Mouse (Mus musculus): ENCODE measurements around the gene Sorcs1.

Sorcs1 gene

GRCm38 (mm10) chr19:50566306-50566705 lies 112.1 kb downstream of the Sorcs1 start:
- no peak for DNase-seq (ENCODE audit: extremely low spot score, low spot score)

GRCm38 (mm10) chr19:50558771-50559170 lies 119.7 kb downstream of the Sorcs1 start:
- no peak for DNase-seq (ENCODE audit: extremely low spot score, low spot score)

GRCm38 (mm10) chr19:50534031-50534430 lies 144.4 kb downstream of the Sorcs1 start:
- no peak for DNase-seq (ENCODE audit: extremely low spot score, low spot score)

- no peak for DNase-seq (ENCODE audit: extremely low spot score, low spot score)
These were observed 150.6 kb downstream of the Sorcs1 start for GRCm38 (mm10) chr19:50527835-50528234.

GRCm38 (mm10) chr19:50526094-50526493 lies 152.4 kb downstream of the Sorcs1 start:
- DNase-seq (ENCODE audit: extremely low spot score, low spot score) = no peak

GRCm38 (mm10) chr19:50521943-50522342 lies 156.5 kb downstream of the Sorcs1 start:
- no peak for DNase-seq (ENCODE audit: extremely low spot score, low spot score)

GRCm38 (mm10) chr19:50515059-50515673 lies 163.3 kb downstream of the Sorcs1 start:
- no peak for DNase-seq (ENCODE audit: extremely low spot score, low spot score)

- DNase-seq (ENCODE audit: extremely low spot score, low spot score) = no peak
These were observed 164.1 kb downstream of the Sorcs1 start for GRCm38 (mm10) chr19:50514309-50514830.

GRCm38 (mm10) chr19:50502816-50503215 lies 175.6 kb downstream of the Sorcs1 start:
- DNase-seq (ENCODE audit: extremely low spot score, low spot score) = no peak

- no peak for DNase-seq (ENCODE audit: extremely low spot score, low spot score)
These were observed 187.3 kb downstream of the Sorcs1 start for GRCm38 (mm10) chr19:50491121-50491520.

- DNase-seq (ENCODE audit: extremely low spot score, low spot score) = no peak
These were observed 187.7 kb downstream of the Sorcs1 start for GRCm38 (mm10) chr19:50490721-50491120.

- DNase-seq (ENCODE audit: extremely low spot score, low spot score) = no peak
These were observed 188.7 kb downstream of the Sorcs1 start for GRCm38 (mm10) chr19:50489786-50490185.

- DNase-seq (ENCODE audit: extremely low spot score, low spot score) = no peak
These were observed 190.0 kb downstream of the Sorcs1 start for GRCm38 (mm10) chr19:50488421-50488820.

GRCm38 (mm10) chr19:50487768-50488167 lies 190.7 kb downstream of the Sorcs1 start:
- DNase-seq (ENCODE audit: extremely low spot score, low spot score) = no peak

GRCm38 (mm10) chr19:50486345-50486744 lies 192.1 kb downstream of the Sorcs1 start:
- no peak for DNase-seq (ENCODE audit: extremely low spot score, low spot score)

- DNase-seq (ENCODE audit: extremely low spot score, low spot score) = no peak
These were observed 201.7 kb downstream of the Sorcs1 start for GRCm38 (mm10) chr19:50476774-50477173.

GRCm38 (mm10) chr19:50468592-50468991 lies 209.9 kb downstream of the Sorcs1 start:
- no peak for DNase-seq (ENCODE audit: extremely low spot score, low spot score)

GRCm38 (mm10) chr19:50464811-50465210 lies 213.6 kb downstream of the Sorcs1 start:
- no peak for DNase-seq (ENCODE audit: extremely low spot score, low spot score)

- no peak for DNase-seq (ENCODE audit: extremely low spot score, low spot score)
These were observed 219.9 kb downstream of the Sorcs1 start for GRCm38 (mm10) chr19:50458581-50458980.

- DNase-seq (ENCODE audit: extremely low spot score, low spot score) = no peak
These were observed 221.1 kb downstream of the Sorcs1 start for GRCm38 (mm10) chr19:50457275-50457892.

- DNase-seq (ENCODE audit: extremely low spot score, low spot score) = no peak
These were observed 237.3 kb downstream of the Sorcs1 start for GRCm38 (mm10) chr19:50441099-50441498.

GRCm38 (mm10) chr19:50440246-50440910 lies 238.1 kb downstream of the Sorcs1 start:
- peak; percentile 41 for DNase-seq (ENCODE audit: extremely low spot score, low spot score)

Data from neural tube, embryonic 10.5 days (tissue).